Mouse (Mus musculus): ENCODE measurements around the gene Ptpre.

- TF ChIP-seq CTCF (IDR thresholded peaks at IDR 0.05; ENCODE audit: low read depth) = no peak
- TF ChIP-seq EP300 (optimal IDR thresholded peaks at IDR 0.05) = no peak
Measured at GRCm38 (mm10) chr7:135524424-135524967, 12.8 kb upstream of the Ptpre start.

All from stomach, postnatal 0 days (tissue).